Mouse (Mus musculus) C2C12 (cell line): ENCODE results near the gene Nrde2.

Experiments used
- CEBPB ChIP-seq: IDR thresholded peaks from one replicate; pipeline ENCODE4 v1.6.1; 2011; ENCODE audit warnings: low read depth, mild to moderate bottlenecking, control low read depth, moderate library complexity
- CTCF ChIP-seq: IDR thresholded peaks from one replicate; pipeline ENCODE4 v1.5.1; 2011; ENCODE audit not compliant: control insufficient read depth, insufficient read depth, insufficient read length
- FOSL1 ChIP-seq: IDR thresholded peaks from one replicate; pipeline ENCODE4 v1.8.0; 2011; ENCODE audit warnings: mild to moderate bottlenecking, low read length; ENCODE audit not compliant: poor library complexity, insufficient read depth, severe bottlenecking
- MAX ChIP-seq: IDR thresholded peaks from one replicate; pipeline ENCODE4 v1.6.1; 2011; ENCODE audit warnings: mild to moderate bottlenecking, control low read depth
- MYOD1 ChIP-seq: IDR thresholded peaks from one replicate; pipeline ENCODE4 v1.6.1; 2011; ENCODE audit warnings: low read depth; ENCODE audit not compliant: control insufficient read depth, insufficient read length
- MYOG ChIP-seq: IDR thresholded peaks from one replicate; pipeline ENCODE4 v1.6.1; 2011; ENCODE audit not compliant: control insufficient read depth, insufficient read length; ENCODE audit errors: extremely low read depth
- USF1 ChIP-seq: IDR thresholded peaks from one replicate; pipeline ENCODE4 v1.6.1; 2011; ENCODE audit warnings: low read depth, mild to moderate bottlenecking, control low read depth, moderate library complexity

DNA sequence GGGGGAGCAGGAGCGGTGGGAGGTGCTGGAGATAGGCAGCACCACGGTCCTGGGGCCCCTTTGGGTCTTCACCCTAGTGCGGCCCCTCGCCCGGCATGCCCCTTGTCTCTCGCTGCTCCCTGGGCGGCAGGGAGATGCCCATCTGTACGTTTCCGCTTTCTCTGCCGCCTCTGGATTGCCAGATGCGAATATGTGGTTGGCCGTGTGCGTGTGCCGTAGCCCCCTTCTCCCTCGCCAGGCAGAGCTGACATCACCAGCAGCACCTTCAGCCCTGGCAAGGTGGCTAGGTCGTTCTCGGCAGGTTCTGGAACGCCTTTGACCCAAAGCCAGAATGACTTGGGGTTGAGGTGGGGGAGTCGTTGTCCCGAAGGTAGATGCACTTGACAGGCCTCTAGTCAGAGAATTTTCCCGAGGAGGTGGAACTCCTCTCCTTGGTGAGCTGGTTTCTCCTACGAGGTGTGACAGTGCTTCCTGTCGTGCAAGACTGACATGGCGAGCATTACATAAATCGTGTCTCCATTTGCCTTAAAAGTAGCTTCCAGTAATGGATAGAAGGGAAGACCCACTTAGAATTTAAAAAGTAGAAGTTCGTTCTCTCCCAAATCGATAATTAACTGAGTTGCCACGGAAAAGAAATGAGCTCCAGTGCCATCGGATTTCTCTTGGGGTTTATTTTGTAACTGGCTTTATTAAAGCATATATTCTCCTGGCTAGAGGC lies 41.4 kb upstream of the Nrde2 start:
- no peak for TF ChIP-seq CTCF
- TF ChIP-seq MAX: no peak
- no peak for TF ChIP-seq CEBPB
- no peak for TF ChIP-seq MYOD1
- no peak for TF ChIP-seq MYOG
- TF ChIP-seq USF1: no peak
- no peak for TF ChIP-seq FOSL1
